17 mouse cellular contexts compared by ENCODE assay signal in genomic region chr8:70552836-70553235, GRCm38 (mm10). TPM values are rescaled to one million over a fixed set of nuclear protein-coding genes. Genes with fewer than 3 reads are reported as not detected.
DNase-seq lines count a peak whose midpoint lies in the region; ATAC-seq lines count a peak whose summit lies in the region.
"Had no signal": no experiment of that assay in that cellular context is flagged by ENCODE, and none has a peak within 500 bp of the region (broad histone marks: within the 10 kb centered on the region; RNA-seq: fewer than 3 reads in every experiment).

No protein-coding gene starts in this region.

- no peaks in the 10 kb centered on the region for H3K27me3 ChIP-seq in embryonic facial prominence, embryonic 15.5 days
- no peaks in the 10 kb centered on the region for H3K27me3 ChIP-seq in embryonic facial prominence, embryonic 10.5 days (replicated peaks; ENCODE audit: low read depth, poor library complexity, severe bottlenecking)
- H3K27me3 ChIP-seq in heart, embryonic 14.5 days (ENCODE audit: control insufficient read depth, insufficient read depth, low read length): no peaks in the 10 kb centered on the region
- H3K27me3 ChIP-seq: hindbrain, embryonic 12.5 days; neural tube, embryonic 13.5 days had no signal

- H3K36me3 ChIP-seq in embryonic facial prominence, embryonic 15.5 days: no peaks in the 10 kb centered on the region
- H3K36me3 ChIP-seq in embryonic facial prominence, embryonic 10.5 days (replicated peaks): peaks cover 5% of the 10 kb centered on the region
- H3K36me3 ChIP-seq in heart, embryonic 14.5 days (ENCODE audit: control insufficient read depth, insufficient read depth, low read length): 0 out of 2 replicates have a peak, but pooled peaks cover 5% of the 10 kb centered on the region
- H3K36me3 ChIP-seq: hindbrain, embryonic 12.5 days; neural tube, embryonic 13.5 days had no signal

- H3K4me1 ChIP-seq in embryonic facial prominence, embryonic 15.5 days: peaks cover 22% of the 10 kb centered on the region; the same call in 1 of the 2 replicates
- peaks cover 17% of the 10 kb centered on the region; the same call in 1 of the 2 replicates for H3K4me1 ChIP-seq in embryonic facial prominence, embryonic 10.5 days
- peaks cover 37 to 47% of the 10 kb centered on the region in 2 experiments for H3K4me1 ChIP-seq in heart, embryonic 14.5 days (ENCODE audit: control insufficient read depth in 2 of 2, insufficient read depth in 2 of 2, low read length in 2 of 2)

- H3K4me2 ChIP-seq in embryonic facial prominence, embryonic 15.5 days (replicated peaks): no peak overlapping the region
- no peak overlapping the region for H3K4me2 ChIP-seq in heart, embryonic 14.5 days (ENCODE audit: low read length)
- H3K4me2 ChIP-seq: hindbrain, embryonic 12.5 days; midbrain, embryonic 11.5 days; neural tube, embryonic 13.5 days had no signal

- 57% methylated on average over 1 of the region's 1 CpGs for WGBS in embryonic facial prominence, embryonic 15.5 days
- 67% methylated on average over 1 of the region's 1 CpGs for WGBS in embryonic facial prominence, embryonic 10.5 days
- WGBS in heart, embryonic 14.5 days: 5% methylated on average over 1 of the region's 1 CpGs

- DNase-seq in embryonic facial prominence, embryonic 10.5 days (ENCODE audit: low spot score): no peak
- DNase-seq in layer of hippocampus, adult 9-11 months: peak; percentile 59
- no peak for DNase-seq in layer of hippocampus, postnatal 36 days
- DNase-seq in lung, postnatal 14 days: peak; percentile 40
- DNase-seq in urinary bladder, postnatal 36 days (ENCODE audit: low spot score in 2 of 2): no peak
- DNase-seq in natural killer cell, adult 2 months (ENCODE audit: low spot score in 2 of 2): no peak
- DNase-seq: cerebellum, postnatal 25 days; kidney, postnatal 10 days; right cerebral cortex, postnatal 14 days had no signal

- ATAC-seq in embryonic facial prominence, embryonic 15.5 days (ENCODE audit: insufficient number of reproducible peaks, low FRiP score, low TSS enrichment, low read depth): 0 out of 2 replicates have a peak, but pooled peaks have one; percentile 15
- peak; percentile 32; the same call in 1 of the 2 replicates for ATAC-seq in heart, embryonic 14.5 days (ENCODE audit: insufficient number of reproducible peaks, insufficient read depth, low FRiP score, low read depth)
- ATAC-seq: activated CD4-positive, CD25-positive, alpha-beta regulatory T cell, adult 4 months had no signal

- no peak overlapping the region for H3K27ac ChIP-seq in embryonic facial prominence, embryonic 15.5 days (replicated peaks)
- no peak overlapping the region for H3K27ac ChIP-seq in embryonic facial prominence, embryonic 10.5 days (replicated peaks)
- H3K27ac ChIP-seq in heart, embryonic 14.5 days (replicated peaks in 1 of 2; ENCODE audit: control insufficient read depth in 1 of 2, insufficient read depth in 1 of 2, low read depth in 2 of 2, low read length in 2 of 2): peak overlapping the region in 1 of 2 experiments; percentile 49; a peak in 2 of 4 replicates
- H3K27ac ChIP-seq: hindbrain, embryonic 12.5 days had no signal

- H3K4me3 ChIP-seq in embryonic facial prominence, embryonic 15.5 days (replicated peaks): no peak overlapping the region
- H3K4me3 ChIP-seq in embryonic facial prominence, embryonic 10.5 days: no peak overlapping the region
- no peak overlapping the region for H3K4me3 ChIP-seq in heart, embryonic 14.5 days (ENCODE audit: control insufficient read depth in 1 of 2, insufficient read depth in 1 of 2, low read depth in 1 of 2, low read length in 2 of 2)
- H3K4me3 ChIP-seq: erythroblast, embryonic 14.5 days; hindbrain, embryonic 12.5 days; neural tube, embryonic 13.5 days had no signal

- H3K9ac ChIP-seq in embryonic facial prominence, embryonic 15.5 days: no peak overlapping the region
- no peak overlapping the region for H3K9ac ChIP-seq in heart, embryonic 14.5 days (ENCODE audit: low read length)
- H3K9ac ChIP-seq: hindbrain, embryonic 12.5 days; neural tube, embryonic 13.5 days had no signal

- H3K9me3 ChIP-seq in embryonic facial prominence, embryonic 15.5 days (replicated peaks): no peaks in the 10 kb centered on the region
- no peaks in the 10 kb centered on the region for H3K9me3 ChIP-seq in embryonic facial prominence, embryonic 10.5 days
- H3K9me3 ChIP-seq in heart, embryonic 14.5 days (ENCODE audit: control insufficient read depth, low read length): no peaks in the 10 kb centered on the region
- H3K9me3 ChIP-seq: G1E; hindbrain, embryonic 12.5 days; neural tube, embryonic 13.5 days had no signal

RNA-seq across cellular contexts. Expression of gene Ell, which starts 13.6 kb away (rescaled TPM):
- 19.6 and 22.7 TPM in 2 replicates for polyA plus RNA-seq in embryonic facial prominence, embryonic 15.5 days (2015; fragmentation: Nextera tagmentation; extraction: Ambion mirVana)
- 20.8 and 21.1 TPM in 2 replicates for polyA plus RNA-seq in embryonic facial prominence, embryonic 10.5 days (2016; fragmentation: Nextera tagmentation; extraction: Ambion mirVana)
- 10 to 100 TPM; 18.6 to 23.4 TPM for total RNA-seq in layer of hippocampus, postnatal 36 days (2021)
- 13.0 and 13.2 TPM in 2 replicates for polyA plus RNA-seq in heart, embryonic 14.5 days (2014; fragmentation: Nextera tagmentation; extraction: Ambion mirVana)

RNA-seq across cellular contexts. Expression of gene Kxd1, which starts 25.1 kb away (rescaled TPM):
- 57.7 and 59.1 TPM in 2 replicates for polyA plus RNA-seq in embryonic facial prominence, embryonic 15.5 days (2015; fragmentation: Nextera tagmentation; extraction: Ambion mirVana)
- polyA plus RNA-seq in embryonic facial prominence, embryonic 10.5 days (2016; fragmentation: Nextera tagmentation; extraction: Ambion mirVana): 49.7 and 51.0 TPM in 2 replicates
- total RNA-seq in layer of hippocampus, postnatal 36 days (2021): 10 to 100 TPM; 38.2 to 38.3 TPM
- polyA plus RNA-seq in heart, embryonic 14.5 days (2014; fragmentation: Nextera tagmentation; extraction: Ambion mirVana): 79.3 and 85.7 TPM in 2 replicates

RNA-seq across cellular contexts. Expression of gene Fkbp8, which starts 25.3 kb away (rescaled TPM):
- polyA plus RNA-seq in embryonic facial prominence, embryonic 15.5 days (2015; fragmentation: Nextera tagmentation; extraction: Ambion mirVana): 310 and 324 TPM in 2 replicates
- polyA plus RNA-seq in embryonic facial prominence, embryonic 10.5 days (2016; fragmentation: Nextera tagmentation; extraction: Ambion mirVana): 278 and 285 TPM in 2 replicates
- total RNA-seq in layer of hippocampus, postnatal 36 days (2021): 100 to 1,000 TPM; 436 to 447 TPM
- polyA plus RNA-seq in heart, embryonic 14.5 days (2014; fragmentation: Nextera tagmentation; extraction: Ambion mirVana): 189 and 209 TPM in 2 replicates

RNA-seq across cellular contexts. Expression of gene Isyna1, which starts 41.3 kb away (rescaled TPM):
- 139 and 143 TPM in 2 replicates for polyA plus RNA-seq in embryonic facial prominence, embryonic 15.5 days (2015; fragmentation: Nextera tagmentation; extraction: Ambion mirVana)
- polyA plus RNA-seq in embryonic facial prominence, embryonic 10.5 days (2016; fragmentation: Nextera tagmentation; extraction: Ambion mirVana): 184 and 187 TPM in 2 replicates
- 10 to 100 TPM; 42.9 to 54.3 TPM for total RNA-seq in layer of hippocampus, postnatal 36 days (2021)
- 59.5 and 69.8 TPM in 2 replicates for polyA plus RNA-seq in heart, embryonic 14.5 days (2014; fragmentation: Nextera tagmentation; extraction: Ambion mirVana)

RNA-seq across cellular contexts. Expression of gene Uba52, which starts 42.2 kb away (rescaled TPM):
- 940 and 1,016 TPM in 2 replicates for polyA plus RNA-seq in embryonic facial prominence, embryonic 15.5 days (2015; fragmentation: Nextera tagmentation; extraction: Ambion mirVana)
- polyA plus RNA-seq in embryonic facial prominence, embryonic 10.5 days (2016; fragmentation: Nextera tagmentation; extraction: Ambion mirVana): 908 and 951 TPM in 2 replicates
- 100 to 1,000 TPM; 947 to 957 TPM for total RNA-seq in layer of hippocampus, postnatal 36 days (2021)
- 900 and 1,040 TPM in 2 replicates for polyA plus RNA-seq in heart, embryonic 14.5 days (2014; fragmentation: Nextera tagmentation; extraction: Ambion mirVana)

Comparison
In these comparisons a context has a peak if more than half of its experiments do, and no peak if none do; other contexts are left out.
1. DNase-seq: peak in layer of hippocampus, adult 9-11 months (single experiment) and lung, postnatal 14 days (single experiment); none in embryonic facial prominence, embryonic 10.5 days (single experiment), layer of hippocampus, postnatal 36 days (0 of 2), urinary bladder, postnatal 36 days (0 of 2) and natural killer cell, adult 2 months (0 of 2).